Mouse (Mus musculus): ENCODE results near the gene Dap3.
"Not testable (repeated sequence)": the region's sequence is repeated elsewhere in the genome, so short reads cannot be mapped to it uniquely, and the experiment has no call there.

The Dap3 gene

DNA sequence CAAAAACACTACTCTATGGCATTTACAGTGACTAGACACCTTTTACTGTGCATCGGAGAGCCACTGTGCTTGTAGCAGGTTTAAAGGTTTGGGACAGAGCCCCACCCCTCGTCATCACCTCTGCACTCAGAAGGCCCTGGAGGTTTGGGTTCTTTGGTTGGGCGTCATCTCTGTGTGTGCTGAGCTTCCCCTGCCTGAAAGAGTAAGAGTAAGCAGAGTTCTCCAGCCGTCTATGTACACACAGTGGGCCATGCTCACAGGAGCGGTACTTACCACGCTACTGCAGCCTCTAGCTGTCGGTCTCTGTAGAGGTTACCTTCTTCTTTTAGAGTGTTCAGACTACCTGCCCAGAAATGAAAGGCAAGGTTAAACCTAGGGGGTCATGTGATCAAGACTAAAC, 38.4 kb downstream of the Dap3 start:
- DNase-seq (ENCODE audit: low spot score) = no peak

DNA sequence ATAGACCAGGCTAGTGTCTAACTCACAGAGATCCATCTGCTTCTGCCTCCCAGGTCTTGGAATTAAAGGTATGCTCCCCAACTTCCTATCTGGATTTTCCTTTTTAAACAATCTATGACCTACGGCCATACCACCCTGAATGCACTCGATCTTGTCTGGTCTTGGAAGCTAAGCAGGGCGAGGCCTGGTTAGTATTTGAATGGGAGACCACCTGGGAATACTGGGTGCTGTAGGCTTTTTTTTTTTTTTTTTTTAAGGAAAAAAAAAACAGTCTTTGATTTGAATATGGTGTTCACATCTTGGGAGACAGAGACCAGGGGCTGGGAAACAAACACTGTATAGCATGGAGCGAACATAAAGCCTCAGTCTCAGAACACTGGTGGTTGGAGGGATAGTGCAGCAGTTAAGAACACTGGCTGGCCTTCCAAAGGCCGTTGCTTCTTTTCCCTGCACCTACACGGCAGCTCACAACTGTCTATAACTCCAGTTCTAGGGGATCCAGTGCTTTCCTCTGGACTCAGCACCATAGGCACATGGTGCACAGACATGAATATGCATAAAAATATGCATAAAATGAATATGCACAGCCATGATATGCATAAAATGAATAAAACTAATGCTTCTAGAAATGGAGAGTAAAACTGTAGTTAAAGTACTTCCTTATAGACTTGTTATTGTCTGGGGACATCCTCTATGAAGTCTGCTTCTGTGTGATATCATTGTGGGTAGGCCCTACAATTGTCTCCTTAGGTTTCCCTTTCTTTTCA, 44.4 kb downstream of the Dap3 start:
- DNase-seq (ENCODE audit: low spot score) = no peak

DNA sequence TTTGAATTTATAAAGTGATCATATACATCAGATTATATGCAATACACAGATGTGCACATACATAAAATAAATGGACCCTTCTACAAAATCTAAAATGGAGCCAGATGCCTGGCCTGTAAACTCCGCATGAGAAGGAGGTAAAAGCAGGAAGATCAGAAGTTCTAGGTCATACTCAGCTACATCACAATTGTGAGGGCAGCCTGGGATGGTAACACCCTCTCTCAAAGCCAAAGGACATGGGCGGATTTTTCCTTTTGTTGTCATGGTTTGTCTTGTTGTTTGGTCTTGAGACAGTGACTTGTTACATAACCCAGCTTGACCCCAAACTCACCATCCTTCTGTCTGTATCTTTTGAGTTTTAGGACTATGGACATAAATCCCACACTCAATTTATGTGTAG, 45.2 kb downstream of the Dap3 start:
- no peak for DNase-seq (ENCODE audit: low spot score)

DNA sequence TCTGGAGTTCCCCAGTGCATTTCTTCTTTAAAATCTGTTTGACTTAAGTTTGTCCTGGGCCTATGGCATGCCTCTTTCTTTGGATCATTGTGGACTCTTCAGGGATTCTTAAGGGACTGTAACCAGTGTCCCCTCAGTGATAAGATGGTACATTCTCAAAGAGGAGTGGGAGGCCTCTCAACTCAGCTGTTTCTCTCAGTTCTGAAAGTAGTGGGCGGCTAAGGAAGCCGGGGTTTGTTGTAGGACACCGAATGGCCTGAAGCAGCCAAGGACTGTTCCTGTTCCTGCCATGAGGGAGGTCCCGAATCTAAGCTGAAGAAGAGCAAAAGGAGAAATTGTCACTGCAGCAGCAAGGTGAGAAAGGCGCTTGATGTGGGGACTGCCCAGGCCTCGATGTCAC, 45.8 kb downstream of the Dap3 start:
- no peak for DNase-seq (ENCODE audit: low spot score)

DNA sequence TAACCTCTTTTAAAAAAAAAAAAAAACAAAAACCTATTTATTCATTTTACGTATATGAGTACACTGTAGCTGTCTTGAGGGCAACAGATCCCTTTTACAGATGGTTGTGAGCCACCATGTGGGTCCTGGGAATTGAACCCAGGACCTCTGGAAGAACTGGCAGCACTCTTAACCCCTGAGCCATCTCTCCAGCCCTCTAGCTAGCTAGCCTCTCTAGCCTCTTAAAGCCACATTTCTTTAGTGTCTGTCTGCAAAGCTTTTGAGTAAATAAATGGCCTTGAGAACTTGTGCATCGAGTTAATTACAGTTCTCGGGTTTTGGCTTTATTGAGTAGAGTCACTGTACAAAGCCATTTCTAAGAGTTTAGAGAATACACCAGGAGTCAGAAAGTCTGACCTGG, 46.2 kb downstream of the Dap3 start:
- no peak for DNase-seq (ENCODE audit: low spot score)

DNA sequence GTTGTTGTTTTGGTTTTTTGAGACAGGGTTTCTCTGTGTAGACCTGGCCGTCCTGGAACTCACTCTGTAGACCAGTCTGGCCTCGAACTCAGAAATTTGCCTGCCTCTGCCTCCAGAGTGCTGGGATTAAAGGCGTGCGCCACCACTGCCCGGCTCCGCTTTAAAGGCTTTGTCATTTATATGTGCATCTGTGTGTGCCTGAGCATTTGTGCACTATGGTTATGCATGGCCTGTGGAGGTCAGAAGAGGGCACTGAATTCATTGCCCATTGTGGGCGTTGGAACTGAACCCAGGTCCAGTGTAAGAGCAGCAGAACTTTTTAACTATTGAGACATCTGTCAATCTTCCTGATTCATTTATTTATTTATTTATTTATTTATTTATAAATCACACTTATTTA, 58.0 kb downstream of the Dap3 start:
- DNase-seq (ENCODE audit: low spot score) = not testable (repeated sequence)

DNA sequence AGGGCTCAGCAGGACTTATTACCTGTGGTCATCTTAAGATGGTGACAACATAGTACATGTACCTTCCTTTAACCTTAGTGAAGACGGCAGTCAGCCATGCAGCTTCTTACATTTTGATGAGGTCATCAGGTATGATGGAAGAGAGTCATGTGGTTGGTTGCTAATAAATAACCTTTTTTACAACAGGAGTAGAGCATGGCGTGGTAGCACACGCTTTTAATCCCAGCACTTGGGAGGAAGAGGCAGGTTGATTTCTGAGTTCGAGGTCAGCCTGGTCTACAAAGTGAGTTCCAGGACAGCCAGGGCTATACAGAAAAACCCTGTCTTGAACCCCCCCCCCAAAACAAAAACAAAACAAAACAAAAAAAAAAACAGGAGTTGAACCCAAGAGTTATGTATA, 68.4 kb downstream of the Dap3 start:
- DNase-seq (ENCODE audit: low spot score) = not testable (repeated sequence)
